Mouse (Mus musculus) layer of hippocampus, adult 18-20 months (tissue): ENCODE measurements around the gene Carf. TPM values are rescaled to one million over a fixed set of nuclear protein-coding genes. Genes with fewer than 3 reads are reported as not detected.

ENCODE experiments used
- DNase-seq, 2 experiments: peaks; one replicate each; pipeline ENCODE4 v3.0.0; 2022; ENCODE audit warnings: low spot score in 2 of 2
- total RNA-seq, 2 experiments: library from RNA; stranded (reverse); gene quantifications; 2 replicates each; pipeline ENCODE4 v1.2.3; 2021

The Carf gene
- total RNA-seq, 2 experiments from 2014 or later = 23.9 to 29.1 TPM

DNA sequence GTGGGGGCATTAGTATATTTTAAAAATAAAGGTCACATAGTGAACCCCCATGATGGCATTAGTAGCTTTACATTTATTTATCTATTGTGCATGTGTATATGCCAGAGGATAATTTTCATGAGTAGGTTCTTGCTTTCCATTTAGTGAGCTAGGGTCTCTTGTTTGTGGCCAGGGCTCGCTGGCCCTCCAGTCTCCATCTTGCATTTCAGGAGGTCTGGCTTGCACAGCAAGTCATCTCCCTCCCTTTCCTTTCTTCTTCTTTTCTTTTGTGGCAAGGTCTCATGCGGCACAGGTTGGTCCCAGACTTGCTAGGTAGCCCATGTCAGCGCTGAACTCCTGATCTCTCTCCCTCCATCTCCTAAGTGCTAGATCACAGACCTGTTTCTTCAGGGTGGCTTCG is 81.3 kb downstream of the Carf start:
- DNase-seq = no peak

- peak; percentile 98 for DNase-seq
These were observed 82.1 kb downstream of the Carf start, which contains the start of gene Nbeal1 for GRCm38 (mm10) chr1:60179932-60180783. Gene Nbeal1 (plus strand): TSS chr1:60180599.

DNA sequence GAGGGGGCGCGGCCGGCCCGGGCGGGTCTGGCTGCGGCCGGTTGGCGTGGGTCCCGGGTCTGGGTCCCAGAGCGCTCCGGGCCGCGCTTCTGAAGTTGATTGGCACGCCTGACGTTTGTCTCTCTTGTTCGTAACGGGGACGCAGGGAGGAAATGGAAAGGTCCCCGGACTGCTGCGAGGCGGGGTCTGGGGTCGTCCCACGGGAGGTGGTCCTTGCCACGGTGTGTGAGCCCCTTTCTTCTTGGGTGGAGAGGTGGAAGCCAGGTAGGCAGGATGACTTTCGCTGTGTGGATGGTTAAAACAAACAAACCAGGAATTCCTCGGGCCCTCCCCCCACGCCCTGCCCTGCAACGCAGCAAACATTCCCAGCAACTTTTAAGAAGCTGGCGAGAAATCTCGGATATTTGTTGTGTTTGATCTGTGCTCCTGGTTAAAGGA is 82.8 kb downstream of the Carf start:
- peak; percentile 5 to 27 for DNase-seq

GRCm38 (mm10) chr1:60188454-60188853 is 90.4 kb downstream of the Carf start:
- no peak for DNase-seq

GRCm38 (mm10) chr1:60196813-60197212 is 98.8 kb downstream of the Carf start:
- DNase-seq = no peak

DNA sequence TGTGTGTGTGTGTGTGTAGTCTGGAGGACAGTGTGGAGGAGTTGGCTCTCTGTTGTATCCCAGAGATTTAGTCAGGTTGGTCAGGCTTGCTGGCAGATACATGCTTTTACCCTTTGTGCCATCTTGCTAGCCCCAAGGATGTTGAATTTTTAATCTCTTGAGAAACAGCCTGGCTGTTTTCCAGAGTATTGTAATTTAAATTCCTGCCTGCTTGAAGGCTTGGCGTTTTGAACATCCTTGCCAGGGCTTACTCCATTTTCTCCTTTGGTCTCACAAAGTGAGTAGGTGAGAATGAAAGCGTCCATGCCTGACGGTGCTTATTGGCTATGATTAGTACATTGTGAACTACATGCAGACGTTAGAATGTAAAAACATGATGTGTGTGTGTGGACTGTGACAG is 101.0 kb downstream of the Carf start:
- DNase-seq = no peak

Other genes with a start within 250 kb of the Carf start
- 10 to 100 TPM; 57.7 to 58.8 TPM for gene Fam117b, start 185.2 kb upstream of the Carf start, total RNA-seq
- gene Ica1l, start 55.1 kb upstream of the Carf start, total RNA-seq = 10 to 100 TPM; 33.2 to 38.8 TPM
- 10 to 100 TPM; 29.9 to 30.3 TPM for gene Wdr12, start 398 bp downstream of the Carf start, total RNA-seq
- gene Nbeal1, start 82.4 kb downstream of the Carf start, total RNA-seq = 10 to 100 TPM; 20.1 to 21.2 TPM
- 10 to 100 TPM; 10.7 to 12.2 TPM for gene Cyp20a1, start 245.1 kb downstream of the Carf start, total RNA-seq